Mouse (Mus musculus): ENCODE results near the gene Orai1. TPM values are rescaled to one million over a fixed set of nuclear protein-coding genes. Genes with fewer than 3 reads are reported as not detected.

Orai1 gene
- polyA plus RNA-seq, 1 experiment from 2014 or later, result 7.8 TPM

GRCm38 (mm10) chr5:123019336-123020016, 4.6 kb downstream of the Orai1 start:
- Histone ChIP-seq H3K4me2 (peak overlapping the region; percentile 43), H3K27me3 (0 out of 2 replicates have a peak, but pooled peaks cover 5% of the 10 kb centered on the region), H3K4me1 (replicated peaks) (peaks cover 58% of the 10 kb centered on the region), H3K9ac (0 out of 2 replicates have a peak overlapping the region, but pooled peaks have one; percentile 6), H3K9me3 (replicated peaks) (no peaks in the 10 kb centered on the region), H3K27ac (replicated peaks) (peak overlapping the region; percentile 53), H3K4me3 (replicated peaks) (peak overlapping the region; percentile 7; the same call in 1 of the 2 replicates), H3K36me3 (replicated peaks) (no peaks in the 10 kb centered on the region)
- 30% methylated on average over 10 of the region's 10 CpGs for WGBS (ENCODE audit: insufficient replicate concordance)
- ATAC-seq (ENCODE audit: insufficient read depth), result no peak

DNA sequence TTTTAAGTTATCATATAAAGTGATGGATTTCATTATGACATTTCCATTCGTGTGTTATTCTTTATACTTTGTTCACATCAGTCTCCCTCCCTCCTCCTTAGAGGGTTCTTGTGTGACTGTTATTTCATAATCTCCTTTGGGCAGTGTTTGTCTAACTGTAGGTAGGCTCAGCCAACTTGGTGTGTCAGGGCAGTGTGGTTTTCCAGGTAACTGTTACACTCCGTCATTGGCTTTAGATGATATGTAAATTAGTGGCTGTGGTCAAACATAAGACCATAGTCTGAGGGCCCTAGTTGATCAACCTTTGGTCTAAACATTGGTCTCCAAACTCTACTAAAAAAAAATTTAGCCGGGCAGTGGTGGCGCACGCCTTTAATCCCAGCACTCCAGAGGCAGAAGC, 5.6 kb downstream of the Orai1 start:
- ATAC-seq (ENCODE audit: insufficient read depth), result no peak
- H3K4me2 ChIP-seq, result no peak overlapping the region
- 55% methylated on average over 5 of the region's 5 CpGs for WGBS (ENCODE audit: insufficient replicate concordance)
- peaks cover 58% of the 10 kb centered on the region for H3K4me1 ChIP-seq (replicated peaks)
- H3K27me3 ChIP-seq, result 0 out of 2 replicates have a peak, but pooled peaks cover 5% of the 10 kb centered on the region
- no peak overlapping the region for H3K4me3 ChIP-seq (replicated peaks)
- H3K36me3 ChIP-seq (replicated peaks), result no peaks in the 10 kb centered on the region
- H3K27ac ChIP-seq (replicated peaks), result no peak overlapping the region
- H3K9ac ChIP-seq, result no peak overlapping the region
- no peaks in the 10 kb centered on the region for H3K9me3 ChIP-seq (replicated peaks)

- Histone ChIP-seq H3K27ac (replicated peaks) (no peak overlapping the region), H3K9ac (no peak overlapping the region), H3K9me3 (replicated peaks) (no peaks in the 10 kb centered on the region), H3K4me1 (replicated peaks) (peaks cover 54% of the 10 kb centered on the region), H3K27me3 (no peaks in the 10 kb centered on the region), H3K36me3 (replicated peaks) (no peaks in the 10 kb centered on the region), H3K4me3 (replicated peaks) (no peak overlapping the region), H3K4me2 (no peak overlapping the region)
- ATAC-seq (ENCODE audit: insufficient read depth), result no peak
- 61% methylated on average over 7 of the region's 7 CpGs for WGBS (ENCODE audit: insufficient replicate concordance)
These were observed 6.6 kb downstream of the Orai1 start for GRCm38 (mm10) chr5:123021438-123021837.

GRCm38 (mm10) chr5:123023049-123023448, 8.2 kb downstream of the Orai1 start:
- WGBS (ENCODE audit: insufficient replicate concordance), result 55% methylated on average over 6 of the region's 6 CpGs
- Histone ChIP-seq H3K9ac (no peak overlapping the region), H3K4me2 (no peak overlapping the region), H3K4me3 (replicated peaks) (no peak overlapping the region), H3K27ac (replicated peaks) (no peak overlapping the region), H3K9me3 (replicated peaks) (no peaks in the 10 kb centered on the region), H3K27me3 (no peaks in the 10 kb centered on the region), H3K4me1 (replicated peaks) (peaks cover 53% of the 10 kb centered on the region), H3K36me3 (replicated peaks) (no peaks in the 10 kb centered on the region)
- ATAC-seq (ENCODE audit: insufficient read depth), result no peak

- 61% methylated on average over 6 of the region's 6 CpGs for whole genome bisulfite sequencing (ENCODE audit: insufficient replicate concordance)
- no peak overlapping the region for H3K4me3 ChIP-seq (replicated peaks)
These were observed 9.4 kb downstream of the Orai1 start for GRCm38 (mm10) chr5:123024312-123024711.

GRCm38 (mm10) chr5:123024965-123025573, 10.2 kb downstream of the Orai1 start:
- H3K36me3 ChIP-seq (replicated peaks), result peaks cover 12% of the 10 kb centered on the region
- ATAC-seq (ENCODE audit: insufficient read depth), result no peak
- H3K9me3 ChIP-seq (replicated peaks), result no peaks in the 10 kb centered on the region
- H3K4me2 ChIP-seq, result 0 out of 2 replicates have a peak overlapping the region, but pooled peaks have one; percentile 15
- no peak overlapping the region for H3K9ac ChIP-seq
- H3K4me1 ChIP-seq (replicated peaks), result peaks cover 35% of the 10 kb centered on the region
- H3K4me3 ChIP-seq (replicated peaks), result no peak overlapping the region
- 18% methylated on average over 9 of the region's 9 CpGs for WGBS (ENCODE audit: insufficient replicate concordance)
- H3K27ac ChIP-seq (replicated peaks), result peak overlapping the region; percentile 69
- no peaks in the 10 kb centered on the region for H3K27me3 ChIP-seq

More at GRCm38 (mm10) chr5:123024312-123024711, 9.4 kb downstream of the Orai1 start:
- Histone ChIP-seq H3K4me1 (replicated peaks) (peaks cover 42% of the 10 kb centered on the region), H3K27ac (replicated peaks) (peak overlapping the region; percentile 69), H3K9ac (no peak overlapping the region), H3K9me3 (replicated peaks) (no peaks in the 10 kb centered on the region), H3K36me3 (replicated peaks) (peaks cover 4% of the 10 kb centered on the region), H3K27me3 (no peaks in the 10 kb centered on the region), H3K4me2 (no peak overlapping the region)
- no peak for ATAC-seq (ENCODE audit: insufficient read depth)

DNA sequence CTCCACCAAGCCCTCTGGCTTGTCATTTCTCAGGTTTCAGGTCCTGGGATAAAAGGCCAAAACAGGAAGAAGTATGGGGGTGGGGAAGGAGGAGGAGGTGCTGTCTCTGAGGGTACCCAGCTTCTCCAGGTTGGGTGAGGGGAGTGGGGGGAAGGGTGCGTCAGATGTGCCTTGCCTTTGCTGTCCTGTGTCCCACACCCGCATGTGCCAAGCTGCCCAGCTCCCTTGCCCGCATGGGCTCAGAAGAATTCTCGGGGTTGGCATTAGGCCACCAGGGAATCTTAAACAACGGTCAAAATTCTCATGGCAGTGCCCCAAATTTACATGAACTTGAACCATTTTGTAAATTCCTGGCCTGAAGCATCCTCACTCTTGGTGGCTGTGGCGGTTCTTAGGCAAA, 11.5 kb downstream of the Orai1 start:
- H3K9me3 ChIP-seq (replicated peaks), result no peaks in the 10 kb centered on the region
- H3K4me3 ChIP-seq (replicated peaks), result no peak overlapping the region
- H3K36me3 ChIP-seq (replicated peaks), result peaks cover 24% of the 10 kb centered on the region
- H3K27me3 ChIP-seq, result no peaks in the 10 kb centered on the region
- peaks cover 30% of the 10 kb centered on the region for H3K4me1 ChIP-seq (replicated peaks)
- H3K9ac ChIP-seq, result no peak overlapping the region
- ATAC-seq (ENCODE audit: insufficient read depth), result no peak
- H3K4me2 ChIP-seq, result no peak overlapping the region
- 66% methylated on average over 6 of the region's 6 CpGs for WGBS (ENCODE audit: insufficient replicate concordance)
- H3K27ac ChIP-seq (replicated peaks), result no peak overlapping the region

DNA sequence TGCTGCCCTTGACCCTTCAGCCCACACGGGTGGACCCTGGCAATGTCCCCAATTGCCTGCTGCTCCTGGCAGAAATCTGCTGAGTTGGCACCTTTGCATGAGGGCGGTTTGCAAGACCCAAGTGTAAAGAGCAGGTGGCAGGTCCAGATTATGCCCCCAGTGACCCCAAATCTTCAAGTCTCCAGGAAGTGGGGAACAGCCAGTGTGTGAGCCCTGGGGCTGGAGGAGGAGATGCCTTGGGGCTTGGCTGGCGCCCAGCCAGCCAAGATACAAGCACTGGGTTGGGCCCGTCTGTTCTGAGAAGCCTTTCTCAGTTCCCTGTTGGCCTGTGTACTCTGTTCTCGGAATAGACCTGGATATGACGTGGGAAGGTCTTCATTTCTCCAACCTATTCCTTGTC, 12.6 kb downstream of the Orai1 start:
- no peak overlapping the region for H3K9ac ChIP-seq
- WGBS (ENCODE audit: insufficient replicate concordance), result 34% methylated on average over 6 of the region's 6 CpGs
- peaks cover 30% of the 10 kb centered on the region for H3K4me1 ChIP-seq (replicated peaks)
- H3K27ac ChIP-seq (replicated peaks), result no peak overlapping the region
- no peak overlapping the region for H3K4me3 ChIP-seq (replicated peaks)
- no peak overlapping the region for H3K4me2 ChIP-seq
- no peaks in the 10 kb centered on the region for H3K9me3 ChIP-seq (replicated peaks)
- peaks cover 32% of the 10 kb centered on the region for H3K36me3 ChIP-seq (replicated peaks)
- no peaks in the 10 kb centered on the region for H3K27me3 ChIP-seq
- ATAC-seq (ENCODE audit: insufficient read depth), result no peak

GRCm38 (mm10) chr5:123029729-123030128, 14.9 kb downstream of the Orai1 start:
- Histone ChIP-seq H3K27ac (replicated peaks) (no peak overlapping the region), H3K36me3 (replicated peaks) (peaks cover 32% of the 10 kb centered on the region), H3K9ac (no peak overlapping the region), H3K4me1 (replicated peaks) (peaks cover 37% of the 10 kb centered on the region), H3K4me3 (replicated peaks) (no peak overlapping the region), H3K4me2 (no peak overlapping the region), H3K9me3 (replicated peaks) (no peaks in the 10 kb centered on the region), H3K27me3 (no peaks in the 10 kb centered on the region)
- WGBS (ENCODE audit: insufficient replicate concordance), result 67% methylated on average over 7 of the region's 7 CpGs
- ATAC-seq (ENCODE audit: insufficient read depth), result no peak

DNA sequence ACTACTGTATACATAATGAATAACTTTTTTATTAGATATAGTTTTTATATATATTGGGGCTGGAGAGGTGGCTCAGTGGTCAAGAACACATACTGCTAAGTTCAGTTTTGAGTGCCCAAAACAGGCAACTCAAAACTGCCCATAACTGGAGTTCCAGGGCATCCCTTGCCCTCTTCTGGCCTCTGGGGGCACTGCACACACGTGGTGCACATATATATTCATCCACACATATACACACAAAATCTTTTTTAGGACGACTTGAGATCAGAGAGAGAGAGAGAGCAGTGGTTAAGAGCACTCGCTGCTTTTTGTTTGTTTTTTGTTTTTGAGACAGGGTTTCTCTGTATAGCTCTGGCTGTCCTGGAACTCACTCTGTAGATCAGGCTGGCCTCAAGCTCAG, 16.4 kb downstream of the Orai1 start:
- H3K4me3 ChIP-seq (replicated peaks), result no peak overlapping the region
- H3K4me2 ChIP-seq, result no peak overlapping the region
- ATAC-seq (ENCODE audit: insufficient read depth), result no peak
- no peaks in the 10 kb centered on the region for H3K9me3 ChIP-seq (replicated peaks)
- 74% methylated on average over 3 of the region's 3 CpGs for WGBS (ENCODE audit: insufficient replicate concordance)
- H3K4me1 ChIP-seq (replicated peaks), result peaks cover 42% of the 10 kb centered on the region
- no peak overlapping the region for H3K9ac ChIP-seq
- H3K36me3 ChIP-seq (replicated peaks), result peaks cover 32% of the 10 kb centered on the region
- H3K27me3 ChIP-seq, result no peaks in the 10 kb centered on the region
- no peak overlapping the region for H3K27ac ChIP-seq (replicated peaks)

GRCm38 (mm10) chr5:123033646-123034160, 18.8 kb downstream of the Orai1 start:
- no peaks in the 10 kb centered on the region for H3K9me3 ChIP-seq (replicated peaks)
- 60% methylated on average over 7 of the region's 7 CpGs for WGBS (ENCODE audit: insufficient replicate concordance)
- H3K9ac ChIP-seq, result no peak overlapping the region
- ATAC-seq (ENCODE audit: insufficient read depth), result no peak
- no peak overlapping the region for H3K4me3 ChIP-seq (replicated peaks)
- peaks cover 36% of the 10 kb centered on the region for H3K4me1 ChIP-seq (replicated peaks)
- H3K36me3 ChIP-seq (replicated peaks), result peaks cover 32% of the 10 kb centered on the region
- no peak overlapping the region for H3K4me2 ChIP-seq
- no peak overlapping the region for H3K27ac ChIP-seq (replicated peaks)
- no peaks in the 10 kb centered on the region for H3K27me3 ChIP-seq

Measured in liver, embryonic 15.5 days (tissue).